Mouse (Mus musculus) CD4-positive, CD25-positive, alpha-beta regulatory T cell, adult 4 months (primary cell): ENCODE data around the gene Bbs5. TPM values are rescaled to one million over a fixed set of nuclear protein-coding genes. Genes with fewer than 3 reads are reported as not detected.
"Not testable (repeated sequence)": the region's sequence is repeated elsewhere in the genome, so short reads cannot be mapped to it uniquely, and the experiment has no call there.

Experiments used
- ATAC-seq: one replicate; pipeline ENCODE4 v1.8.0; 2017
- polyA plus RNA-seq, 2 experiments: library from polyadenylated mRNA; unstranded; fragments of 100-300 nt; shearing (Covaris generic); gene quantifications; one replicate each; pipeline ENCODE4 v1.2.1; 2017

The Bbs5 gene
- polyA plus RNA-seq, 2 experiments from 2014 or later = 0.91 to 2.3 TPM

DNA sequence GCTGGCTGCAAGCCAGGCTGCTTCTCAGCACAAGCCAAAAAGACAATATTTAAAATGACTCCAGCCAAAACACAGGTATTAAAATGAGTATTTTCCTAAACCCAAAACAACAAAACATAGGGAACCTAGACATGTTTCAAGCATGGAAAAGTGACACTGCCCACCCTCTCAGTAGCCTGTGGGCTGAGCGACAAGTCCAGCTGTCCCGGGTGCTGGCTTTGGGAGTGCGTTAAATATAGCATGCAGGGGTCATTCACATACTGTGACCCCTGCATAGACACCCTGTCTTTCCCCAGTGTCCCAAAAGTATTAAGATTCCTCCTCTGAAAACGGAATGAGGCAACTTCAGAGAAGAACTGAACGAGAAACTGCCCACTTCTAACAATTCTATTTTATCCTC lies 26.8 kb downstream of the Bbs5 start:
- no peak for ATAC-seq

DNA sequence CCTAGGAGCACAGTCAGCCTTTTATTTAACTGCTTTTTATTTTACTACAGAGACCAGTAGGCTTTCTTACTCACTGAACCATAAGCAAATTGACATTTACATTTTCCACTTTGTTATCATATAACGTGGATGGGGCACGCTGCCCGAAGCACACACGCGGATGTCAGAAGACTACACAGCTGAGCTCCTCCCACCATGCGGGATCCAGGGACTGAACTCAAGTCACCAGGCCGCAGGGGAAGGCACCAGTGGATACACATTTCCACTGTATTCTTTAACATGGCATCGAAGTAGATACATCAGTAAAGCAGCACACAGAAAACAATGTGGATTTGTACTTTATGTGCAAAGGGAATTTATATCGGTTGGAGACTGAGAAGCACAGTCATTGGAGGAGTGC lies 28.3 kb downstream of the Bbs5 start:
- no peak for ATAC-seq

DNA sequence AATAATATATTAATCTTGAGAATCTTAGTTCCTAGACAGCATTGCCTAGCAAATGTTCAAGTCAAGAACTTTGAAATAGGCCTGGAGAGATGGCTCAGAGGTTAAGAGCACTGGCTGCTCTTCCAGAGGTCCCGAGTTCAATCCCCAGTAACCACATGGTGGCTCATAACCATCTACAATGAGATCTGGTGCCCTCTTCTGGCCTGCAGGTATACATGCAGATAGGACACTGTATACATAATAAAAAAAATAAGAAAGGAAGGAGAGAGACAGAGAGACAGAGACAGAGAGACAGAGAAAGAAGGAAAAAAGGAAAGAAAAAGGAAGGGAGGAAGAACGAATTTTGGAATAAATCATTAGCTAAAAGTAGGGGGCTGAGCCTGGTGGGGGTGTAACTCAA lies 29.7 kb downstream of the Bbs5 start:
- ATAC-seq = peak; percentile 53

DNA sequence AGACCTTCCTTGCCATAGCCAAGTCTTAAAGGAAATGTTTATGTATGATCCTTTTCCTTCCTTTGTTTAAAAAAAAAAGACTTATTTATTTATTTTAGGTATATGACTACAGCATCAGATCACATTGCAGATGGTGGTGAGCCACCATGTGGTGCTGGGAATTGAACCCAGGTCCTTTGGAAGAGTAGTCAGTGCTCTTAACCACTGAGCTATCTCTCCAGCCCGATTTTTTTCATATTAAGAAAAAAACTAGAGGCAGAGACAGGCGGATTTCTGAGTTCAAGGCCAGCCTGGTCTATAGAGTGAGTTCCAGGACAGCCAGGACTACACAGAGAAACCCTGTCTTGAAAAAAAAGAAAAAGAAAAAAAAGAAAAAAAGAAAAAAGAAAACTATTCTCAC lies 30.2 kb downstream of the Bbs5 start:
- not testable (repeated sequence) for ATAC-seq

DNA sequence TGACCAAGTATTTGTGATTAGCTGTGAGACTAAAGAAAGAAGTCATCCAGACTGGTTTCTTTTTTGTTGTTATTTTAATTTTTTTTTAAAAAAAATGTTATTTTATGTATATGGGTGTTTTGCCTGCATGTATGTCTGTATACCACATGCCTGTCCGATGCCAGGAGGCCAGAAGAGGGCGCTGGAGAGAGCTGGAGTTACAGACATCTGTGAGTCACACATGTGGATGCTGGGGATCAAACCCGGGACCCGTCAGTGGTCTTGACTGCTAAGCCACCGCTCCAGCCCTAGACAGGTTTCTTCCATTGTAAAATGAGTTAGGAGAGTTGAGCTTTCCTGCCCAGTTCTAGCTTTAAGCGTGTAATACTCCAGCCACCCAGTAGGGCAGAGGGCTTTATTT lies 33.0 kb downstream of the Bbs5 start:
- no peak for ATAC-seq

DNA sequence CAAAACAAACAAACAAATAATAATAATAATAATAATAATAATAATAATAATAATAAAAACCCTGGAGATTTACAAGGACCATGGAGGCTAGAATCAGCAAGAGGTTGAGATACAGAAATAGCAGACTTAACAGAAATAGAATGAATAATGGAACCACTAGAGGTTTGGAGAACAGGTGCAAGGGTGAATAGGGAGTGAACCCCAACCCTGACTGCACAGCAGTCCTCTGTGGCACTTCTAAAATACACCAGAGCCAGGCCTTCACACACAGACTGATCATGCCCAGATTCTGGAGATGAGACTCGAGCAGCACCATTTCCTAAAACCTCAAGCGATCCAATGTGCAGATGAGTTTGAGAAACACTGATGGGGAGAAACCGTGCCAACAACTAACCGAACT lies 35.0 kb downstream of the Bbs5 start:
- no peak for ATAC-seq

DNA sequence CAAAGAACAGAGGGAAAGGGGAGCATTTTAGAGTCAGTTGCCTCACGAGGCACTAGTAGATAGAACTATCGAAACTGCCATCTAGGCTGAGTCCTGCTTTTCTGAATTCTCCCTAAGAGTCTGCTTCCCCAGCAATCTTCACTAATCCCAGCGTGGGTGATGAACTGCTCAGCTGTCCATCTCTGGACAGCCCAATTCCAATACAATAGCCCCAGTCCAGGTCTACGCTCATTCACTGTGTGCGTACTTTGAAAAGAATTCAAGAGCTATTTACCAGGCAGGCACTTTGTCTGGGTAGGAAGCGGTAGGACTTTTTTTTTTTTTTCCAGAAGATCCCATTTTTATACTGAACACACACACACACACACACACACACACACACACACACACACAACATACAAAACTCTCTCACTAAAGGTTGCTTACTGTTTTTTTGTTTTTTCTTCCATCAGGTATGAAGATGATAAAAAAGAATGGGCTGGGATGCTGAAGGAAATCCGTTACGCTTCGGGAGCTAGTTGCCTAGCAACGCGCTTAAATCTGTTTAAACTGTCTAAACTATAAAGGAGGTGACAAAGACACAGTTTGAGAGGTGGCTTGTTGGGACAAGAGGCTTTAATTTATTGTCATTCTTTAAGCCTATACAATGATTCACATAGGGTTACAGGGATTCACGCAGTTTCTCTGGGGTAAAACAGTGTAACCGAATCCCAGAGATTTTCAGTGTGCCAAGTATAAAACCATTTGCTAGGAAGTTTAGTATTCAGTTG lies 36.2 kb downstream of the Bbs5 start:
- ATAC-seq = no peak

DNA sequence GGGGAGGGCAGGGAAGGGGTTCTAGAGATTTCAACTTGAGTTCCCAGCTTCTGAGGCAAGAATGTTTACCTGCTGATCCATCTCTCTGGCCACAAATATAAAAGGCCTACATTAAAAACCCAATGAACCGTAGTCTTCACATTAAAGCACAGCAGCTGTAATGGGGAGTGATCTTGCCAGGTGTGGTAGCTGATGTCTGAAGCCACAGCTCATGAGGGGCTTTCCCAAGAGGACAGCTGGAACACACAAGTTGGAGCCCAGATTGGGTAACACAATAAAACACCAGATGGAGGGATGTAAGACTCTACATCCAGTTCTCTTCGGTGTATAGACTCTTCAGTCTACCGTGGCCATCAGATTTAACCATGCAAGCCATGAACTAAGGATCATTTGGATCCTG lies 37.5 kb downstream of the Bbs5 start:
- ATAC-seq = no peak

DNA sequence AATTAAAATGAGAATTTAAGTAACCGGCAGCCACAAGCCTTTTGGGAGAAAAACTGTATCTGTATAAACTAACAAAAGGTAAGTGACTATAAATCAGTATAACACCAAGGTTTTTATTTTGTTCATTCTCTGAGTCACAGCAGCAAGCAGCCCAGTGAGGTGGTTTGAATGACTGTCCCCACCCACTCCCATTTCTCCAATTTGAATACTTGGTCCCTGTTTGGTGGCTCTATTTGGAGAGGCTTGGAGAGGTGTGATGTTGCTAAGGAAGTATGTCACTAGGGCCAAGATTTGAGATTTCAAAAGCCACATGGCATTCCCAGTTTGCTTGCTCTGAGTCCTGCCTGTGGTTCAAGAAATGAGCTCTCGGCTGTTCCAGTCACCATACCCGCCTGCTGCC lies 43.2 kb downstream of the Bbs5 start:
- ATAC-seq = no peak

DNA sequence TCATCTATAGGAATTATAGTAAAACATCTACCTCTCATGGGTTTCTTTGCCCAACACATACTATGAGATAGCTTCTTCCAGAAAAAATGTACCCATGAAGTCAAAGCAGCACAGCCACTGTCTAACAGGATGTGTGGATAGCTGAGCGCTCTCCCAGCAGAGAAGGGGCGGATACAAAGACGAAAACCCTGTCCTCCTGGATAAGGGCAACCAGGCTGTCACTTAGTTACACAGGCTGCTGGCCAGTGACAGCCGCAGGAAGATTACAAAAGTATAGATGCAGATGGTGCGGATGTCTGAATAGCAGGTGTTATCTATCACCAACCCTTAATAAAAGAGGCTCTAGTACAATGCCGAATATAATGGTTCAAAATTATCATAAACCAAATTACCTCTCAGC lies 43.9 kb downstream of the Bbs5 start:
- no peak for ATAC-seq

DNA sequence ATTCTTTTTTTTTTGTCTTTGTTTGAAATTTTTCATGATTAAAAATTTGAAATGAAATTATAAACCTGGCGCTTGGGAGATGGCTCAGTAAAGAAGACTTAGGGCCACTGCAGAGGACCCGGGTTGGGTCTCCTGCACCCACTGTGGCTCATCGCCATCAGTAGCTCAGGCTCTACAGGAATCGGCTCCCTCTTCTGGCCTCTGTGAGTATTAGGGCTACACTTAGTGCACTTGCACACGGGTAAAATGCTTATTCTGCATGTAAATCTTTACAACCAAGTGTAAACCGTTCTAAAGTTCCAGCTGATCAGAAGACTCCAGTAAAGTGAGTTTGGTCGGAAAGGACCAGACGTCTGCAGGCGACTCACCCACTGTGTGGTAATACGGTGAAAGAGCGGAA lies 46.5 kb downstream of the Bbs5 start:
- ATAC-seq = no peak

DNA sequence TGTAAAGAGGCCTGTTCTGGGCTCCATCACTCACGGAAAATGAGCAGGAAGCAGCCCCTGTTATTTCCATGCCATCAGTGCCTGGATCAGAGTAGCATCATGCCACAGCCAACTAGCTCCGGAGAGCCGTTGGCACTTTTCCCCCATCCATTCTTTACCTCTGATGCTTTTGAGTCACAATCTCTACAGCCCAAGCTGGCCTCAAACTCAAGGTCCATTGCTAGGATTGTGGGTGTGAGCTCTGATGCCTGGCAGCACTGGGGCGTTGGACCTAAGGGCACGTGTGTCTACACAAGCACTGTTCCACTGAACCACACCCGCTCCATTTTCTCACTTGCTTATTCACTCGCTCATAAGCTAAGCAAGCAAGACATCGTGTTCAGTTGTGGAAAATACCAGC lies 53.5 kb downstream of the Bbs5 start:
- ATAC-seq = no peak

DNA sequence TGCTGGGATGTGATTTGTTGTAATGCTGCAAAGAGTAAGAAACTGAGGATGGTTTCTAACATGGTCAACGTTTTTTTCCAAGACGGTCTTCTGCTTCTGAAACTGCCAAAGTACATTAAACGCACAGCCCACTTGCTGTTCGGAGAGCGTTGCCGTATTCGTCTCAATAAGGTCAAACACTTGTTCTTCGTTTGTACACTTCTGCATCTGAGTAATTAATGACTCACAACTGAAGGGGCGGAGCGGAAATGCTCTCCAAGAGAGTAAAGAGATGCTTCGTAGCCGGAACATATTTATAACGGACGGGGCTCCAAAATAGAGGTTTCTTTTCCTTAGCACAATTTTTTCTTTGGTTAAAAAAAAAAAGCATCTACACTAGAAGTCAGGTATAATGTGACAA lies 65.2 kb downstream of the Bbs5 start:
- no peak for ATAC-seq

DNA sequence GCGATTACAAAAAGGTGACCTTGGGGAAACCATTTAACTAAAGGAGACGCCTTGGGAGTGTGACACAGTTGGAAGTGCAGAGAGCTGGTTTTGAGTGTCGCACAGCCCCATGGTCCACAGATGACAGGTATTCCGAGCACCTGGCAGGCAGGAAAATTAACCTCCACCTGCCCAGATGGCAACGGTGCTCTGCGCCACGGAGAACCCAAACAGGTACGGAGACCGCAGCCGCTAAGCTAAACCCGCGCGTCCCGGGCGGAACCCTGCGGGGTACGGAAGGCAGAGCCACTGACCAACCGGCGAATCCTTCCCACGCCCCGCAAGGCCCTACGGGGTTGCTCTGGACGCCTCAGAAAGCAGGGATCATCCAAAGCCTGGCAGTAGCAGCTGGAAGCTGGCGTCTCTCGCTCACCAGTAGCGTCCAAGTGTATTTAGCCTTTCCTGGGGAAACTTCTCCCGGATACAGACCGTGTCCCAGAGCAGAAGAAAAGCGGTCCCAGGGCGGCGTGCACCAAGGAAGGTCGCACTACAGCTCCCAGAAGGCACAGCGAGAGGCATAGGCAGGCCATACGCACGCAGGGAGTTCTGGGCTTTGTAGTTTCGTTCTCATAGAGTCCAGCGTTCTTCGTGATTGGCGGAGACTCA lies 66.1 kb downstream of the Bbs5 start, which contains the start of gene Fastkd1:
TSS of gene Fastkd1 (minus strand) at position 536 of the 645 bp plus-strand sequence.
- ATAC-seq = peak; percentile 99

DNA sequence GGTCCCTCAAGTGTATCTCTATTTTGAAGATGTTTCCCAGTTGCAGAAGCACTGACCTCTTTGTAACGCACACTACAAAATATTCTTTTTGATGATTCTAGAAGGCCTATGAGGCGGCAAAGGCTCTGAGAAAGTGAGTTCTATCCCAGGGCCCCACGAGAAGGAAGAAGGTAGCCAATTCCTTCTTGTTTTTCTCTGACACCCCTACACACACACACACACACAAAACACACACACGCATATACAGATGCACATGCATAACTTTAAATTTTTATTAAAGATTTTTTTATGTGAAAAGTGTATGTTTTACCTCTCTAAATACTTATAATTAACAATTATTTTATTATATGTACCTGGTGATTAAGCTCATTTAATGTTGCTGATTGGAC lies 66.6 kb downstream of the Bbs5 start:
- ATAC-seq = no peak

DNA sequence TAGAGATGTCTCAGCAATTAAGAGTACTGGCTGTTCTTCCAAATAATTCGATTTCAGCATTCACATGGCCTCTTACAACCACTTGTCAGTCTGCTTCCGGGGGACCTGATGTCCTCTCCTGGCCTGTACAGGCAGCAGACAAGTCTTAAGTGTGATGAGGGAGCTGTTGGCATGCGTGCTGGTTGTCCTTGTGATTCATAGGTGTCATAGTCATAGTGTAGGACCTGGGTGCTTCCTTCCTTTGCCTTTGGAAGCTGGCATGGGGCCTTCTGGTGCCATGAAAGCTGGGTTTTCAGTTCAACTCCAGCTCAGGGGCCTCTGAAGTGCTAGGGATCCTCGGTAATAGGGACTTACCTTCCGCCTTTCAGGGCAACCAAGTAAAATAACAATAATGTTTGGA lies 67.2 kb downstream of the Bbs5 start:
- ATAC-seq = no peak

DNA sequence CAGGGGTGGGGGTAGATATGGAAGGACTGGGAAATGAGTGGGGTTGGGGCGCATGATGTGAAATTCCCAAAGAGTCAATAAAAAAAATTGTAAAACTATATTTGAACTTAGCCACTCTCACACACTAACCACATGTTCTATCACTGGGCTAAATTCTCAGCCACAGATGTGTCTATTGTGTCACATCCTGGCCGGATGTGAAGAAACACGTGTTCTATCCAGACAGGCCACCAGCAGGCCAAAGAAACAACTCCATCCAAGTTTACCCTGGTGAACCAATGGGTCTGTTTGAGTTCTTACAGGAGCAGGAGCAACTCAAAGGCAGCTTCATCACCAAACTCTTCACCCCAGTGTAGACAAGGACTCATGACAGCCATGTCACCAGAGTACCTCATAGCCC lies 69.5 kb downstream of the Bbs5 start:
- ATAC-seq = no peak

Other genes starting within 250 kb of the Bbs5 start
- gene Lrp2, start 61.1 kb upstream of the Bbs5 start, polyA plus RNA-seq = under 1 TPM in 1 of 2 experiments, not detected in 1; 0.01 TPM
- under 1 TPM in 1 of 2 experiments, not detected in 1; 0.12 TPM for gene Klhl41, start 22.9 kb downstream of the Bbs5 start, polyA plus RNA-seq
- 10 to 100 TPM in 1 of 2 experiments, 1 to 10 TPM in 1; 9.4 to 13.8 TPM for gene Fastkd1, start 66.3 kb downstream of the Bbs5 start, polyA plus RNA-seq
- gene Ppig, start 75.4 kb downstream of the Bbs5 start, polyA plus RNA-seq = 100 to 1,000 TPM; 138 to 192 TPM
- gene Ccdc173, start 142.4 kb downstream of the Bbs5 start, polyA plus RNA-seq = 1 to 10 TPM; 4.2 to 5.7 TPM
- gene Phospho2, start 142.5 kb downstream of the Bbs5 start, polyA plus RNA-seq = 10 to 100 TPM; 44.9 to 47.3 TPM
- under 1 TPM in 1 of 2 experiments, not detected in 1; 0.20 TPM for gene Klhl23, start 174.8 kb downstream of the Bbs5 start, polyA plus RNA-seq
- gene Ssb, start 214.4 kb downstream of the Bbs5 start, polyA plus RNA-seq = 100 to 1,000 TPM; 232 to 274 TPM
- 10 to 100 TPM; 73.1 to 75.3 TPM for gene Mettl5, start 238.4 kb downstream of the Bbs5 start, polyA plus RNA-seq